Mouse (Mus musculus) lung, postnatal 0 days (tissue): Measurements from ENCODE around the gene Fstl3. TPM values are rescaled to one million over a fixed set of nuclear protein-coding genes. Genes with fewer than 3 reads are reported as not detected.
"Not testable (repeated sequence)": the region's sequence is repeated elsewhere in the genome, so short reads cannot be mapped to it uniquely, and the experiment has no call there.

Source experiments
- ATAC-seq: fragments of 200-750 bp; cut with Nextera tagmentation; 2 replicates; pipeline ENCODE4 v1.8.0; 2017; ENCODE audit warnings: moderate library complexity
- DNase-seq: peaks from one replicate; pipeline ENCODE4 v3.0.0-alpha.2; 2016; ENCODE audit warnings: low spot score
- H3K27ac ChIP-seq: fragments of 300-500 bp; sonication (generic); 2 replicates; pipeline ENCODE4 v1.5.1; 2014; ENCODE audit warnings: antibody characterized with exemption, mild to moderate bottlenecking, low read length, mixed read lengths
- H3K27me3 ChIP-seq: fragments of 300-500 bp; sonication (generic); replicated peaks from 2 replicates; pipeline ENCODE4 v1.6.1; 2014; ENCODE audit warnings: low read length, mixed read lengths; ENCODE audit not compliant: insufficient read depth
- H3K36me3 ChIP-seq: fragments of 300-500 bp; sonication (generic); 2 replicates; pipeline ENCODE4 v1.6.1; 2014; ENCODE audit warnings: low read length, mixed read lengths; ENCODE audit not compliant: insufficient read depth
- H3K4me1 ChIP-seq: fragments of 300-500 bp; sonication (generic); 2 replicates; pipeline ENCODE4 v1.6.1; 2014; ENCODE audit warnings: antibody characterized with exemption, low read depth, low read length, mixed read lengths; ENCODE audit not compliant: insufficient read depth
- H3K4me2 ChIP-seq: fragments of 300-500 bp; sonication (generic); replicated peaks from 2 replicates; pipeline ENCODE4 v1.6.1; 2014; ENCODE audit warnings: low read depth, mild to moderate bottlenecking, low read length, moderate library complexity, mixed read lengths
- H3K4me3 ChIP-seq: fragments of 300-500 bp; sonication (generic); 2 replicates; pipeline ENCODE4 v1.5.1; 2014; ENCODE audit warnings: low read depth, low read length
- H3K9ac ChIP-seq: fragments of 300-500 bp; sonication (generic); replicated peaks from 2 replicates; pipeline ENCODE4 v1.6.1; 2014; ENCODE audit warnings: low read depth, mild to moderate bottlenecking
- H3K9me3 ChIP-seq: fragments of 300-500 bp; sonication (generic); 2 replicates; pipeline ENCODE4 v1.6.1; 2016; ENCODE audit warnings: low read length, mixed read lengths
- CTCF ChIP-seq: IDR thresholded peaks from 2 replicates; pipeline ENCODE4 v1.5.1; 2016; ENCODE audit warnings: antibody characterized with exemption, mild to moderate bottlenecking
- EP300 ChIP-seq: IDR thresholded peaks from 2 replicates; pipeline ENCODE4 v1.6.1; 2016; ENCODE audit warnings: antibody characterized with exemption, mild to moderate bottlenecking, control low read depth
- WGBS: fragments of 180-500 bp; shearing (Covaris S2); extraction: QIAGEN DNeasy Blood & Tissue Kit; methylation state at CpG from one replicate; pipeline ENCODE4 v1.1.7; 2014; 5-methylcytosine and 5-hydroxymethylcytosine counted together
- polyA plus RNA-seq: library from polyadenylated mRNA; unstranded; fragments of >200 nt; fragmentation: Nextera tagmentation; extraction: Ambion mirVana; gene quantifications from 2 replicates; pipeline ENCODE4 v1.2.1, GENCODE M21; 2015

Fstl3 gene
- polyA plus RNA-seq, 1 experiment from 2014 or later, result 39.9 TPM

GRCm38 (mm10) chr10:79756660-79757059 lies 20.4 kb upstream of the Fstl3 start:
- Histone ChIP-seq H3K9ac (no peak overlapping the region), H3K4me1 (no peaks in the 10 kb centered on the region), H3K27ac (no peak overlapping the region), H3K9me3 (no peaks in the 10 kb centered on the region), H3K27me3 (no peaks in the 10 kb centered on the region), H3K36me3 (peaks cover 16% of the 10 kb centered on the region), H3K4me3 (no peak overlapping the region), H3K4me2 (no peak overlapping the region)
- no peak for DNase-seq
- TF ChIP-seq EP300 (no peak), CTCF (no peak)
- ATAC-seq, result no peak
- 84% methylated on average over 24 of the region's 24 CpGs for WGBS

GRCm38 (mm10) chr10:79759675-79760074 lies 17.4 kb upstream of the Fstl3 start:
- H3K27me3 ChIP-seq, H3K4me2 ChIP-seq, DNase-seq, H3K9ac ChIP-seq, H3K4me1 ChIP-seq, H3K4me3 ChIP-seq, H3K27ac ChIP-seq, H3K9me3 ChIP-seq, ATAC-seq: not testable (repeated sequence)
- 86% methylated on average over 1 of the region's 1 CpGs for WGBS
- H3K36me3 ChIP-seq, result peaks cover 19% of the 10 kb centered on the region

- Histone ChIP-seq H3K9ac (no peak overlapping the region), H3K27me3 (no peaks in the 10 kb centered on the region), H3K4me1 (peaks cover 2% of the 10 kb centered on the region; the same call in 1 of the 2 replicates), H3K4me3 (no peak overlapping the region), H3K27ac (no peak overlapping the region), H3K36me3 (peaks cover 19% of the 10 kb centered on the region), H3K4me2 (no peak overlapping the region), H3K9me3 (no peaks in the 10 kb centered on the region)
- DNase-seq, result no peak
- no peak for ATAC-seq
- 92% methylated on average over 11 of the region's 11 CpGs for WGBS
- TF ChIP-seq CTCF, result no peak
- no peak for TF ChIP-seq EP300
Observed at GRCm38 (mm10) chr10:79760603-79761143, 16.4 kb upstream of the Fstl3 start.

GRCm38 (mm10) chr10:79762875-79763274 lies 14.2 kb upstream of the Fstl3 start:
- Histone ChIP-seq H3K4me2 (no peak overlapping the region), H3K4me3 (no peak overlapping the region), H3K27ac (no peak overlapping the region), H3K4me1 (peaks cover 8% of the 10 kb centered on the region), H3K9ac (no peak overlapping the region), H3K27me3 (no peaks in the 10 kb centered on the region), H3K9me3 (no peaks in the 10 kb centered on the region), H3K36me3 (peaks cover 19% of the 10 kb centered on the region)
- no peak for TF ChIP-seq CTCF
- WGBS, result 79% methylated on average over 3 of the region's 3 CpGs
- no peak for ATAC-seq
- no peak for DNase-seq

- no peak overlapping the region for H3K27ac ChIP-seq
- DNase-seq (no peak), ATAC-seq (no peak)
- no peak overlapping the region for H3K4me2 ChIP-seq
- no peak overlapping the region for H3K4me3 ChIP-seq
- H3K9me3 ChIP-seq, result no peaks in the 10 kb centered on the region
- 67% methylated on average over 7 of the region's 7 CpGs for WGBS
- H3K27me3 ChIP-seq, result no peaks in the 10 kb centered on the region
- no peak for TF ChIP-seq CTCF
- no peak for TF ChIP-seq EP300
- peaks cover 8% of the 10 kb centered on the region for H3K4me1 ChIP-seq
- peaks cover 9% of the 10 kb centered on the region for H3K36me3 ChIP-seq
- no peak overlapping the region for H3K9ac ChIP-seq
Observed at GRCm38 (mm10) chr10:79764234-79764633, 12.8 kb upstream of the Fstl3 start.

- H3K4me3 ChIP-seq, result no peak overlapping the region
- no peak for DNase-seq
- no peak overlapping the region for H3K27ac ChIP-seq
- peaks cover 8% of the 10 kb centered on the region for H3K4me1 ChIP-seq
- WGBS, result 61% methylated on average over 2 of the region's 2 CpGs
- H3K27me3 ChIP-seq, result no peaks in the 10 kb centered on the region
- H3K9ac ChIP-seq, result peak overlapping the region; percentile 62; the same call in 1 of the 2 replicates
- no peaks in the 10 kb centered on the region for H3K9me3 ChIP-seq
- peaks cover 9% of the 10 kb centered on the region for H3K36me3 ChIP-seq
- peak overlapping the region; percentile 70; the same call in 1 of the 2 replicates for H3K4me2 ChIP-seq
- TF ChIP-seq CTCF (no peak), EP300 (no peak)
- ATAC-seq, result no peak
Observed at GRCm38 (mm10) chr10:79765228-79765745, 11.8 kb upstream of the Fstl3 start.
